Mouse (Mus musculus): ENCODE measurements around the gene Amhr2.

Gene Amhr2

GRCm38 (mm10) chr15:102445146-102445545 lies at the start of gene Amhr2:
TSS of gene Amhr2 (plus strand) at chr15:102445367.
- no peak for DNase-seq (ENCODE audit: low read depth)

- no peak for DNase-seq (ENCODE audit: low read depth)
Measured at GRCm38 (mm10) chr15:102398629-102399028, 46.5 kb upstream of the Amhr2 start.

GRCm38 (mm10) chr15:102399229-102400221 lies 45.6 kb upstream of the Amhr2 start:
- DNase-seq (ENCODE audit: low read depth) = peak; percentile 75

GRCm38 (mm10) chr15:102400476-102401045 lies 44.6 kb upstream of the Amhr2 start:
- peak; percentile 33 for DNase-seq (ENCODE audit: low read depth)

GRCm38 (mm10) chr15:102401278-102401677 lies 43.9 kb upstream of the Amhr2 start:
- no peak for DNase-seq (ENCODE audit: low read depth)

GRCm38 (mm10) chr15:102402210-102402609 lies 43.0 kb upstream of the Amhr2 start:
- DNase-seq (ENCODE audit: low read depth) = no peak

GRCm38 (mm10) chr15:102404608-102405488 lies 40.3 kb upstream of the Amhr2 start:
- no peak for DNase-seq (ENCODE audit: low read depth)

- DNase-seq (ENCODE audit: low read depth) = peak; percentile 99
Measured at GRCm38 (mm10) chr15:102405489-102406195, 39.5 kb upstream of the Amhr2 start, which contains the start of gene Sp1. TSS of gene Sp1 (plus strand) at chr15:102406143.

- peak; percentile 78 for DNase-seq (ENCODE audit: low read depth)
Measured at GRCm38 (mm10) chr15:102406196-102406911, 38.8 kb upstream of the Amhr2 start.

GRCm38 (mm10) chr15:102406912-102407580 lies 38.1 kb upstream of the Amhr2 start:
- no peak for DNase-seq (ENCODE audit: low read depth)

- no peak for DNase-seq (ENCODE audit: low read depth)
Measured at GRCm38 (mm10) chr15:102407681-102408557, 37.2 kb upstream of the Amhr2 start.

GRCm38 (mm10) chr15:102408558-102409130 lies 36.5 kb upstream of the Amhr2 start:
- DNase-seq (ENCODE audit: low read depth) = no peak

GRCm38 (mm10) chr15:102409286-102409685 lies 35.9 kb upstream of the Amhr2 start:
- no peak for DNase-seq (ENCODE audit: low read depth)

GRCm38 (mm10) chr15:102411077-102411476 lies 34.1 kb upstream of the Amhr2 start:
- no peak for DNase-seq (ENCODE audit: low read depth)

- no peak for DNase-seq (ENCODE audit: low read depth)
Measured at GRCm38 (mm10) chr15:102413687-102414086, 31.5 kb upstream of the Amhr2 start.

GRCm38 (mm10) chr15:102417524-102417923 lies 27.6 kb upstream of the Amhr2 start:
- DNase-seq (ENCODE audit: low read depth) = no peak

GRCm38 (mm10) chr15:102420986-102421385 lies 24.2 kb upstream of the Amhr2 start:
- DNase-seq (ENCODE audit: low read depth) = no peak

GRCm38 (mm10) chr15:102421437-102421836 lies 23.7 kb upstream of the Amhr2 start:
- peak; percentile 85 for DNase-seq (ENCODE audit: low read depth)

All from naive thymus-derived CD4-positive, alpha-beta T cell, adult 2 months (primary cell).